Mouse (Mus musculus) C2C12 (cell line): ENCODE data around the gene Ppp1r8.

Experiments used
- CTCF ChIP-seq: IDR thresholded peaks from one replicate; pipeline ENCODE4 v1.5.1; 2011; ENCODE audit not compliant: control insufficient read depth, insufficient read depth, insufficient read length
- FOSL1 ChIP-seq: IDR thresholded peaks from one replicate; pipeline ENCODE4 v1.8.0; 2011; ENCODE audit warnings: mild to moderate bottlenecking, low read length; ENCODE audit not compliant: poor library complexity, insufficient read depth, severe bottlenecking
- MAX ChIP-seq: IDR thresholded peaks from one replicate; pipeline ENCODE4 v1.6.1; 2011; ENCODE audit warnings: mild to moderate bottlenecking, control low read depth
- MYOD1 ChIP-seq: IDR thresholded peaks from one replicate; pipeline ENCODE4 v1.6.1; 2011; ENCODE audit warnings: low read depth; ENCODE audit not compliant: control insufficient read depth, insufficient read length
- USF1 ChIP-seq: IDR thresholded peaks from one replicate; pipeline ENCODE4 v1.6.1; 2011; ENCODE audit warnings: low read depth, mild to moderate bottlenecking, control low read depth, moderate library complexity

- no peak for TF ChIP-seq CTCF
- TF ChIP-seq MYOD1: no peak
- TF ChIP-seq MAX: no peak
- TF ChIP-seq FOSL1: no peak
- no peak for TF ChIP-seq USF1
Measured at GRCm38 (mm10) chr4:132802171-132802637, 40.8 kb downstream of the Ppp1r8 start.
